8 mouse cellular contexts compared by ENCODE assay signal in the genomic region with DNA sequence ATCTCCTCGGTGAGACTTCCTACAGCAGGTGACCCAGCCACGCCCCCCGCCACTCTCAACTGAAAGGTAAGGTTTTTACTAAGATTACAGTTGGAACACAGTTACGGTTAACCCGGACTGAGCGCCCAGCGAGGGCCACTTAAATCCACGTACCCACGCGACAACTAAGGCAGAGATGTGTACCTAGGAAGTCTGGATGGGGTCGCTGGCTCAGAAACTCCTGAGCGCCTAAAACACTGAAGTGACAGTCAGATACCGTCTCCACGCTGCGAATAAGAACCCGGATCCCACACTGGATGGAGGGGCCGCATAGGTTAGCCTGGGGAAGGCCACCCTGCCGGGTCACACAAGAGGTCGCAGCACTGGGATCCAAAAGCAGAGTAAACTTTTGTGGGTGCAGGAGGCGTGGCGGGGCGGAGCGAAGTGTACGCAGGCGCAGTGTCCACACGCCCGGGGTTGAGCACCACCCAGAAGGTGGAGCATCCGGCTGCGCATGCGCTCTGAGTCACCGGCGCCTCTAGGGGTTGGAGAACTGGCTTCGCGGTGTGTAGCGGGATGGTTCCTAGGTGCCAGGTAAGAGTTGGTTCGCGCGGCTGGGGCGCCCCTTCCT. TPM values are rescaled to one million over a fixed set of nuclear protein-coding genes. Genes with fewer than 3 reads are reported as not detected.
A peak's percentile ranks its signal among the peaks of the same experiment; 100 is the strongest.
DNase-seq lines count a peak whose midpoint lies in the region; ATAC-seq lines count a peak whose summit lies in the region.

TSS of gene Mocs2 (plus strand) at position 486 of the 610 bp plus-strand sequence.

- peaks cover 17% of the 10 kb centered on the region for H3K4me1 ChIP-seq in megakaryocyte, embryonic 14.5 days

- H3K4me3 ChIP-seq in megakaryocyte, embryonic 14.5 days (replicated peaks), result peak within 1 kb of the TSS; percentile 95

- DNase-seq in ZHBTc4 (ENCODE audit: low read depth, low spot score), result peak; percentile 95
- DNase-seq in gastrocnemius, adult 8-10 months (ENCODE audit: low spot score in 2 of 2), result peak; percentile 77 to 89
- DNase-seq in hindlimb bud, embryonic 11.5 days (ENCODE audit: extremely low spot score, low read depth, low spot score), result peak; percentile 70
- DNase-seq in left cerebral cortex, adult 8-10 months (ENCODE audit: low spot score in 2 of 2), result peak; percentile 69 to 77
- DNase-seq in right cerebral cortex, postnatal 10 days (ENCODE audit: low spot score in 2 of 2), result peak; percentile 93 to 95
- peak; percentile 97 for DNase-seq in urinary bladder, postnatal 25 days (ENCODE audit: low spot score)

- no peaks in the 10 kb centered on the region for H3K9me3 ChIP-seq in megakaryocyte, embryonic 14.5 days

- H3K36me3 ChIP-seq in megakaryocyte, embryonic 14.5 days (replicated peaks; ENCODE audit: low read length), result peaks cover 30% of the 10 kb centered on the region

- ATAC-seq in common myeloid progenitor, adult 5-6 weeks (replicated peaks; ENCODE audit: low read depth, poor library complexity, severe bottlenecking), result peak; percentile 93

- peaks cover 2% of the 10 kb centered on the region for H3K27me3 ChIP-seq in megakaryocyte, embryonic 14.5 days (replicated peaks)

RNA-seq across cellular contexts. Expression of gene Mocs2, which starts in this region (rescaled TPM):
- 33.6 and 48.1 TPM in 2 replicates for total RNA-seq in common myeloid progenitor, adult 5-6 weeks (2017)
- 10 to 100 TPM; 45.0 to 53.9 (median 49.2) TPM for total RNA-seq in gastrocnemius, adult 8-10 months (2022)
- total RNA-seq in left cerebral cortex, adult 8-10 months (2022), result 10 to 100 TPM; 69.5 to 96.8 (median 80.7) TPM
- polyA plus RNA-seq in megakaryocyte, embryonic 14.5 days (2012; ENCODE audit: insufficient read depth, low replicate concordance), result 2.3 TPM in 1 of 2 replicates, not detected in the other

Comparison
In these comparisons a context has a peak if more than half of its experiments do, and no peak if none do; other contexts are left out.
1. Peak in every context shown above with its lines: DNase-seq, ATAC-seq and H3K4me3 ChIP-seq.